Mouse (Mus musculus): Measurements from ENCODE around the gene Rab3il1. TPM values are rescaled to one million over a fixed set of nuclear protein-coding genes. Genes with fewer than 3 reads are reported as not detected.

Gene Rab3il1
- polyA plus RNA-seq (2015; fragmentation: Nextera tagmentation; extraction: Ambion mirVana), result 30.6 and 31.5 TPM in 2 replicates

GRCm38 (mm10) chr19:10001206-10001969 lies at the start of gene Rab3il1, which contains the start of gene Best1:
TSS of gene Rab3il1 (plus strand) at chr19:10001669.
TSS of gene Best1 (minus strand) at chr19:10001633.
- TF ChIP-seq CTCF (IDR thresholded peaks at IDR 0.05; ENCODE audit: low read depth), result no peak
- H3K27me3 ChIP-seq (ENCODE audit: insufficient read depth, low read length), result no peaks in the 10 kb centered on the region

GRCm38 (mm10) chr19:9952390-9952789 lies 49.1 kb upstream of the Rab3il1 start:
- no peak for ATAC-seq (replicated peaks; ENCODE audit: low FRiP score, low read depth)
- no peaks in the 10 kb centered on the region for H3K9me3 ChIP-seq (replicated peaks; ENCODE audit: low read length)
- H3K36me3 ChIP-seq (ENCODE audit: insufficient read depth, low read length), result no peaks in the 10 kb centered on the region
- H3K4me3 ChIP-seq (replicated peaks; ENCODE audit: low read depth, low read length), result no peak overlapping the region
- no peak overlapping the region for H3K27ac ChIP-seq
- TF ChIP-seq CTCF (IDR thresholded peaks at IDR 0.05; ENCODE audit: low read depth), result no peak
- no peaks in the 10 kb centered on the region for H3K27me3 ChIP-seq (ENCODE audit: insufficient read depth, low read length)
- no peak overlapping the region for H3K9ac ChIP-seq (ENCODE audit: low read depth, low read length)
- H3K4me2 ChIP-seq (ENCODE audit: low read length), result no peak overlapping the region
- DNase-seq (ENCODE audit: low spot score), result no peak
- peaks cover 8% of the 10 kb centered on the region; the same call in 1 of the 2 replicates for H3K4me1 ChIP-seq (replicated peaks; ENCODE audit: insufficient read depth, low read length)
- 59% methylated on average over 3 of the region's 3 CpGs for WGBS

More at GRCm38 (mm10) chr19:10001206-10001969, at the start of gene Rab3il1, which contains the start of gene Best1:
- DNase-seq (ENCODE audit: low spot score) (no peak), ATAC-seq (replicated peaks; ENCODE audit: low FRiP score, low read depth) (no peak)
- Histone ChIP-seq H3K4me1 (replicated peaks; ENCODE audit: insufficient read depth, low read length) (no peaks in the 10 kb centered on the region), H3K9me3 (replicated peaks; ENCODE audit: low read length) (no peaks in the 10 kb centered on the region), H3K36me3 (ENCODE audit: insufficient read depth, low read length) (no peaks in the 10 kb centered on the region), H3K4me2 (ENCODE audit: low read length) (no peak within 1 kb of the TSS), H3K4me3 (replicated peaks; ENCODE audit: low read depth, low read length) (no peak within 1 kb of the TSS), H3K27ac (no peak within 1 kb of the TSS), H3K9ac (ENCODE audit: low read depth, low read length) (no peak within 1 kb of the TSS)
- 61% methylated on average over 7 of the region's 7 CpGs for WGBS

GRCm38 (mm10) chr19:9952912-9953311 lies 48.6 kb upstream of the Rab3il1 start:
- no peak overlapping the region for H3K27ac ChIP-seq
- no peaks in the 10 kb centered on the region for H3K9me3 ChIP-seq (replicated peaks; ENCODE audit: low read length)
- no peaks in the 10 kb centered on the region for H3K27me3 ChIP-seq (ENCODE audit: insufficient read depth, low read length)
- H3K4me1 ChIP-seq (replicated peaks; ENCODE audit: insufficient read depth, low read length), result peaks cover 8% of the 10 kb centered on the region; the same call in 1 of the 2 replicates
- ATAC-seq (replicated peaks; ENCODE audit: low FRiP score, low read depth) (no peak), DNase-seq (ENCODE audit: low spot score) (no peak)
- no peak for TF ChIP-seq CTCF (IDR thresholded peaks at IDR 0.05; ENCODE audit: low read depth)
- WGBS, result 82% methylated on average over 3 of the region's 3 CpGs
- H3K4me2 ChIP-seq (ENCODE audit: low read length), result no peak overlapping the region
- no peak overlapping the region for H3K9ac ChIP-seq (ENCODE audit: low read depth, low read length)
- no peaks in the 10 kb centered on the region for H3K36me3 ChIP-seq (ENCODE audit: insufficient read depth, low read length)
- H3K4me3 ChIP-seq (replicated peaks; ENCODE audit: low read depth, low read length), result no peak overlapping the region

- TF ChIP-seq CTCF (IDR thresholded peaks at IDR 0.05; ENCODE audit: low read depth), result 0 out of 2 replicates have a peak, but pooled peaks have one; percentile 12
- peaks cover 8% of the 10 kb centered on the region; the same call in 1 of the 2 replicates for H3K4me1 ChIP-seq (replicated peaks; ENCODE audit: insufficient read depth, low read length)
- 22% methylated on average over 7 of the region's 7 CpGs for WGBS
- H3K4me3 ChIP-seq (replicated peaks; ENCODE audit: low read depth, low read length), result no peak overlapping the region
- peak overlapping the region; percentile 37 for H3K4me2 ChIP-seq (ENCODE audit: low read length)
- no peaks in the 10 kb centered on the region for H3K27me3 ChIP-seq (ENCODE audit: insufficient read depth, low read length)
- peak overlapping the region; percentile 87 for H3K27ac ChIP-seq
- H3K36me3 ChIP-seq (ENCODE audit: insufficient read depth, low read length), result no peaks in the 10 kb centered on the region
- H3K9me3 ChIP-seq (replicated peaks; ENCODE audit: low read length), result no peaks in the 10 kb centered on the region
- ATAC-seq (replicated peaks; ENCODE audit: low FRiP score, low read depth) (peak; percentile 72; the same call in 1 of the 2 replicates), DNase-seq (ENCODE audit: low spot score) (peak; percentile 91)
- no peak overlapping the region for H3K9ac ChIP-seq (ENCODE audit: low read depth, low read length)
Observed at GRCm38 (mm10) chr19:9954055-9954810, 47.2 kb upstream of the Rab3il1 start.

- DNase-seq (ENCODE audit: low spot score) (peak; percentile 55), ATAC-seq (replicated peaks; ENCODE audit: low FRiP score, low read depth) (peak; percentile 33; the same call in 1 of the 2 replicates)
- Histone ChIP-seq H3K27ac (peak overlapping the region; percentile 87), H3K27me3 (ENCODE audit: insufficient read depth, low read length) (no peaks in the 10 kb centered on the region), H3K4me2 (ENCODE audit: low read length) (peak overlapping the region; percentile 37), H3K4me3 (replicated peaks; ENCODE audit: low read depth, low read length) (no peak overlapping the region), H3K36me3 (ENCODE audit: insufficient read depth, low read length) (no peaks in the 10 kb centered on the region), H3K9me3 (replicated peaks; ENCODE audit: low read length) (no peaks in the 10 kb centered on the region), H3K4me1 (replicated peaks; ENCODE audit: insufficient read depth, low read length) (peaks cover 8% of the 10 kb centered on the region; the same call in 1 of the 2 replicates), H3K9ac (ENCODE audit: low read depth, low read length) (peak overlapping the region; percentile 35; the same call in 1 of the 2 replicates)
- no peak for TF ChIP-seq CTCF (IDR thresholded peaks at IDR 0.05; ENCODE audit: low read depth)
- 32% methylated on average over 5 of the region's 5 CpGs for WGBS
Observed at GRCm38 (mm10) chr19:9954811-9955202, 46.7 kb upstream of the Rab3il1 start.

- WGBS, result 81% methylated on average over 1 of the region's 1 CpGs
- no peak for TF ChIP-seq CTCF (IDR thresholded peaks at IDR 0.05; ENCODE audit: low read depth)
- ATAC-seq (replicated peaks; ENCODE audit: low FRiP score, low read depth), result no peak
- no peaks in the 10 kb centered on the region for H3K9me3 ChIP-seq (replicated peaks; ENCODE audit: low read length)
- no peak overlapping the region for H3K4me2 ChIP-seq (ENCODE audit: low read length)
- peak overlapping the region; percentile 87; the same call in 1 of the 2 replicates for H3K27ac ChIP-seq
- H3K4me3 ChIP-seq (replicated peaks; ENCODE audit: low read depth, low read length), result no peak overlapping the region
- H3K4me1 ChIP-seq (replicated peaks; ENCODE audit: insufficient read depth, low read length), result peaks cover 8% of the 10 kb centered on the region; the same call in 1 of the 2 replicates
- no peak for DNase-seq (ENCODE audit: low spot score)
- no peaks in the 10 kb centered on the region for H3K27me3 ChIP-seq (ENCODE audit: insufficient read depth, low read length)
- no peaks in the 10 kb centered on the region for H3K36me3 ChIP-seq (ENCODE audit: insufficient read depth, low read length)
- H3K9ac ChIP-seq (ENCODE audit: low read depth, low read length), result 0 out of 2 replicates have a peak overlapping the region, but pooled peaks have one; percentile 35
Observed at GRCm38 (mm10) chr19:9955438-9955837, 46.0 kb upstream of the Rab3il1 start.

Measured in kidney, postnatal 0 days (tissue).